23 mouse cellular contexts compared by ENCODE assay signal in the genomic region with DNA sequence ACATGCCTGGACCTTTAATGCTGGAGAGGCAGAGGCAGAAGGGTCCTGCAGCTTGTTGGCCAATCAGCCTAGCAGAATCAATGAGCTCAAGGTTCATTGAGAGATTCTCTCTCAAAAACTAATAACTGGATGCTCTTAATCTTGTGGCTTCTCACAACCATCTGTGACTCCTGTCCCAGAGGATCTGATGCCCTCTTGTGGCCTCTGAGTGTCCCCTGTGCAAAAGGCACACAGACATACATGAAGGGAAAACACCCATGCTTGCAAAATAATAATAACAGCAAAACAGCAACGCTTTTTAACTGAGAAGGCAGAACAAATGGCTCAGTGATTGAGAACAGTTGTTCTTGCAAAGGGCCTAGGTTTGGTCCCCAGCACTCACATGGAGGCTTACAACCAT. TPM values are rescaled to one million over a fixed set of nuclear protein-coding genes. Genes with fewer than 3 reads are reported as not detected.
A peak's percentile ranks its signal among the peaks of the same experiment; 100 is the strongest.
DNase-seq lines count a peak whose midpoint lies in the region; ATAC-seq and TF ChIP-seq lines count a peak whose summit lies in the region.
"Had no signal": no experiment of that assay in that cellular context is flagged by ENCODE, and none has a peak within 500 bp of the region (broad histone marks: within the 10 kb centered on the region; RNA-seq: fewer than 3 reads in every experiment).

No protein-coding gene starts in this region.

- no peak for TF ChIP-seq POLR2A in spleen, adult 2 months (IDR thresholded peaks at IDR 0.05; ENCODE audit: low read depth, low read length)

- no peak for ATAC-seq in kidney, postnatal 0 days (replicated peaks; ENCODE audit: low FRiP score, low read depth)
- ATAC-seq: activated CD4-positive, CD25-positive, alpha-beta regulatory T cell, adult 4 months; forebrain, postnatal 0 days had no signal

- TF ChIP-seq CTCF in kidney, postnatal 0 days (IDR thresholded peaks at IDR 0.05; ENCODE audit: low read depth): peak; percentile 39; the same call in 1 of the 2 replicates
- peak; percentile 5; the same call in 1 of the 2 replicates for TF ChIP-seq CTCF in spleen, adult 2 months (IDR thresholded peaks at IDR 0.05; ENCODE audit: extremely low read depth, insufficient read depth, insufficient read length, insufficient replicate concordance)

- H3K4me1 ChIP-seq in kidney, postnatal 0 days (replicated peaks; ENCODE audit: insufficient read depth, low read length): no peaks in the 10 kb centered on the region
- no peaks in the 10 kb centered on the region for H3K4me1 ChIP-seq in spleen, adult 2 months (ENCODE audit: control insufficient read depth, insufficient read depth, insufficient read length)
- H3K4me1 ChIP-seq in limb, embryonic 10.5 days: no peaks in the 10 kb centered on the region
- H3K4me1 ChIP-seq: heart, embryonic 12.5 days; limb, embryonic 12.5 days; neural tube, embryonic 15.5 days; stomach, embryonic 15.5 days had no signal

- H3K27ac ChIP-seq in kidney, postnatal 0 days: no peak overlapping the region
- H3K27ac ChIP-seq in spleen, adult 2 months (ENCODE audit: insufficient read depth, low read length): no peak overlapping the region
- H3K27ac ChIP-seq in limb, embryonic 10.5 days: no peak overlapping the region
- H3K27ac ChIP-seq: limb, embryonic 12.5 days; neural tube, embryonic 15.5 days; stomach, embryonic 15.5 days had no signal

- H3K9me3 ChIP-seq in kidney, postnatal 0 days (replicated peaks; ENCODE audit: low read length): no peaks in the 10 kb centered on the region
- H3K9me3 ChIP-seq in limb, embryonic 10.5 days (replicated peaks): no peaks in the 10 kb centered on the region
- H3K9me3 ChIP-seq: heart, embryonic 12.5 days; limb, embryonic 12.5 days; neural tube, embryonic 15.5 days; stomach, embryonic 15.5 days had no signal

- H3K27me3 ChIP-seq in kidney, postnatal 0 days (ENCODE audit: insufficient read depth, low read length): no peaks in the 10 kb centered on the region
- no peaks in the 10 kb centered on the region for H3K27me3 ChIP-seq in spleen, adult 2 months (ENCODE audit: control insufficient read depth, insufficient read depth, low read length)
- no peaks in the 10 kb centered on the region for H3K27me3 ChIP-seq in limb, embryonic 10.5 days (ENCODE audit: low read depth, poor library complexity, severe bottlenecking)
- H3K27me3 ChIP-seq: limb, embryonic 12.5 days; neural tube, embryonic 15.5 days; stomach, embryonic 15.5 days had no signal

- H3K36me3 ChIP-seq in kidney, postnatal 0 days (ENCODE audit: insufficient read depth, low read length): no peaks in the 10 kb centered on the region
- no peaks in the 10 kb centered on the region for H3K36me3 ChIP-seq in spleen, adult 2 months (ENCODE audit: control insufficient read depth, insufficient read depth, low read length)
- H3K36me3 ChIP-seq in limb, embryonic 10.5 days: no peaks in the 10 kb centered on the region
- H3K36me3 ChIP-seq: heart, embryonic 12.5 days; limb, embryonic 12.5 days; neural tube, embryonic 15.5 days; stomach, embryonic 15.5 days had no signal

- no peak overlapping the region for H3K4me3 ChIP-seq in kidney, postnatal 0 days (replicated peaks; ENCODE audit: low read depth, low read length)
- H3K4me3 ChIP-seq in spleen, adult 2 months (ENCODE audit: extremely low read depth, insufficient read depth, insufficient read length): no peak overlapping the region
- no peak overlapping the region for H3K4me3 ChIP-seq in limb, embryonic 10.5 days
- H3K4me3 ChIP-seq: heart, embryonic 12.5 days; limb, embryonic 12.5 days; neural tube, embryonic 15.5 days; stomach, embryonic 15.5 days had no signal

- H3K4me2 ChIP-seq in kidney, postnatal 0 days (ENCODE audit: low read length): no peak overlapping the region
- H3K4me2 ChIP-seq: heart, embryonic 12.5 days; limb, embryonic 12.5 days; midbrain, embryonic 11.5 days; neural tube, embryonic 15.5 days; stomach, embryonic 15.5 days had no signal

- intact Hi-C loops in left cerebral cortex, postnatal 4 days (cut with DNase I): no loop called here

- WGBS in kidney, postnatal 0 days: 69% methylated on average over 1 of the region's 1 CpGs
- WGBS in spleen, adult 2 months: 77% methylated on average over 1 of the region's 1 CpGs
- 56% methylated on average over 1 of the region's 1 CpGs for WGBS in limb, embryonic 10.5 days

- no peak overlapping the region for H3K9ac ChIP-seq in kidney, postnatal 0 days (ENCODE audit: low read depth, low read length)
- H3K9ac ChIP-seq: forebrain, postnatal 0 days; heart, embryonic 12.5 days; limb, embryonic 12.5 days; neural tube, embryonic 15.5 days; stomach, embryonic 15.5 days had no signal

- no peak for DNase-seq in kidney, postnatal 0 days (ENCODE audit: low spot score)
- DNase-seq in kidney, postnatal 14 days: no peak
- no peak for DNase-seq in spleen, adult 2 months (ENCODE audit: low read depth in 1 of 2, low spot score in 2 of 2)
- no peak for DNase-seq in spleen, postnatal 10 days (ENCODE audit: low spot score in 2 of 2)
- DNase-seq in ES-CJ7 (ENCODE audit: low read depth, low spot score): peak; percentile 21
- DNase-seq in limb, embryonic 10.5 days (ENCODE audit: low spot score): peak; percentile 23
- DNase-seq in layer of hippocampus, adult 9-11 months: no peak
- no peak for DNase-seq in left cerebral cortex, postnatal 4 days
- DNase-seq: adrenal gland, postnatal 25 days; cerebellum, postnatal 14 days; forebrain, postnatal 0 days; gastrocnemius, postnatal 14 days; kidney, postnatal 25 days; layer of hippocampus, postnatal 36 days; retina, postnatal 1 day; thymus, postnatal 36 days had no signal

RNA-seq across cellular contexts. Expression of gene Map1s, which starts 44.1 kb away (rescaled TPM):
- 32.5 and 34.1 TPM in 2 replicates for polyA plus RNA-seq in kidney, postnatal 0 days (2015; fragmentation: Nextera tagmentation; extraction: Ambion mirVana)
- 62.2 and 95.7 TPM in 2 replicates for polyA plus RNA-seq in spleen, adult 2 months (2012; rRNA removed)
- 67.8 and 71.4 TPM in 2 replicates for polyA plus RNA-seq in limb, embryonic 10.5 days (2016; fragmentation: Nextera tagmentation; extraction: Ambion mirVana)
- total RNA-seq in left cerebral cortex, postnatal 4 days (2021): 10 to 100 TPM; 79.8 to 84.0 TPM

RNA-seq across cellular contexts. Expression of gene Rpl18a, which starts 52.6 kb away (rescaled TPM):
- 5,183 and 5,941 TPM in 2 replicates for polyA plus RNA-seq in kidney, postnatal 0 days (2015; fragmentation: Nextera tagmentation; extraction: Ambion mirVana)
- 7,043 and 8,184 TPM in 2 replicates for polyA plus RNA-seq in spleen, adult 2 months (2012; rRNA removed)
- 3,636 and 3,729 TPM in 2 replicates for polyA plus RNA-seq in limb, embryonic 10.5 days (2016; fragmentation: Nextera tagmentation; extraction: Ambion mirVana)
- 1,000 to 10,000 TPM in 1 of 2 experiments, 100 to 1,000 TPM in 1; 955 to 1,024 TPM for total RNA-seq in left cerebral cortex, postnatal 4 days (2021)

RNA-seq across cellular contexts. Expression of gene Slc5a5, which starts 57.3 kb away (rescaled TPM):
- polyA plus RNA-seq in kidney, postnatal 0 days (2015; fragmentation: Nextera tagmentation; extraction: Ambion mirVana): 0.09 and 0.11 TPM in 2 replicates
- 1.0 and 1.1 TPM in 2 replicates for polyA plus RNA-seq in spleen, adult 2 months (2012; rRNA removed)
- 0.16 and 0.23 TPM in 2 replicates for polyA plus RNA-seq in limb, embryonic 10.5 days (2016; fragmentation: Nextera tagmentation; extraction: Ambion mirVana)
- 1 to 10 TPM; 4.4 to 4.5 TPM for total RNA-seq in left cerebral cortex, postnatal 4 days (2021)
- total RNA-seq: hematopoietic stem cell, adult 5-6 weeks had no signal
- polyA plus RNA-seq: activated CD4-positive, CD25-positive, alpha-beta regulatory T cell, adult 4 months had no signal

Comparison
In these comparisons a context has a peak if more than half of its experiments do, and no peak if none do; other contexts are left out.
1. DNase-seq: peak in ES-CJ7 (single experiment) and limb, embryonic 10.5 days (single experiment); none in kidney, postnatal 0 days (single experiment), kidney, postnatal 14 days (single experiment), spleen, adult 2 months (0 of 2), spleen, postnatal 10 days (0 of 2), layer of hippocampus, adult 9-11 months (single experiment) and left cerebral cortex, postnatal 4 days (single experiment).